Mouse (Mus musculus) right cerebral cortex, postnatal 4 days (tissue): ENCODE measurements around the gene Olfr1019.

Experiments used
- DNase-seq: peaks from one replicate; pipeline ENCODE4 v3.0.0-alpha.2; 2022

The Olfr1019 gene

DNA sequence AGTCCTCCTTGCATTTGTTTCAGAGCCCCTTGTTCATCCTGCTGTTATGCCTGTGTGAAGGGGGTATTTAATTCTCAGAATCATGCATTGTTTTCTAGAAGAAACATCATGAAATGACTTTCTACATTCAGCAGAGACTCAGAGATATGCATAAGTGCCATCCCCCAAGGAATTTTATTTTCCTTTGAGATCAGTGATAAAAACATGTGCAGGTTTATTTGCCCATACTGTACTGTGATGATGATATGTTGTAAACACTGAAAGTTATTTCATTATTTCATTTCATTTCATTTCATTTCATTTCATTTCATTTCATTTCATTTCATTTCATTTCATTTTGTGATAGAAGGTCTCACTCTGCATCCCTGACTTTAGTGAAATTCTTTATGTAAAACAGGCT, at the start of gene Olfr1019:
Gene Olfr1019, minus strand, starts transcription at position 101 of the 400 bp plus-strand sequence.
- DNase-seq: no peak

GRCm38 (mm10) chr2:85885340-85885739, 40.1 kb upstream of the Olfr1019 start, which contains the start of gene Olfr1023:
Gene Olfr1023, plus strand, starts transcription at chr2:85885640.
- no peak for DNase-seq

DNA sequence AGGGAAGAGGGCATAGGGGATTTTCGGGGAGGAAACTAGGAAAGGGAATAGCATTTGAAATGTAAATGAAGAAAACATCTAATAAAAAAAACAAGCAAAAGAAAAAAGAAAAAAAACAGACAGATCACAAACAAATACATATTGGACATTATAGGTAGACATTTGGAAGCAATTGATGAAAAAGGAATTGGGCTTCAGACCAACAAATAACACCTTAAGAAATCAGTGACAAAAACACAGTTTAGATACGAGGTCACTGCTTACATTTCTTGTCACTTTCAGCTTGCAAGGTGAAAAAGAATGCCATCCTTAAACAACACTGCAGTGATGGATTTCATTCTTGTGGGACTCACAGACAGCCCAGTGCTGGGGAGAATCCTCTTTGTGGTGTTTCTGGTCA, 23.0 kb upstream of the Olfr1019 start, which contains the start of gene Olfr1022:
Gene Olfr1022, plus strand, starts transcription at position 301 of the 400 bp plus-strand sequence.
- DNase-seq: no peak

DNA sequence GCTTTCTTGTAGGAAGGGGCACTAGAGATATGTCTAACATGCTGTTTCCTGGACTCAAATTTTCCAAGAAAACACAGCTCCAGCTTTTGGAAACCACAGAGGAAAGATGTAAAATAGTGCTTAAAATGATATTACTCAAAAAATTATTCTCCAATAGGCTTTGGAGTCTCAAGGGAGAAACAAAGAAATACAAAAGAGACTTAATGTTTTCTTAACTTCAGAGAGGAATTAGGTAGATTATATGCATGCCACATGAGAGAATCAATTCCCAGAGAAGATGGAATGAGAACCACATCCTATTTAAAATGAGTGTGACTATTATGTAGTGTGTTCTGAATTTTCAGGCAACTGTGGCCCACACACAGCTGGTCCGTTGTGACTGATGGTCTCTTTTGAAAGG, 1.4 kb upstream of the Olfr1019 start, which contains the start of gene Olfr1020:
Gene Olfr1020, plus strand, starts transcription at position 301 of the 400 bp plus-strand sequence.
- DNase-seq: no peak

- no peak for DNase-seq
Observed at GRCm38 (mm10) chr2:85818179-85818578, 27.1 kb downstream of the Olfr1019 start, which contains the start of gene Olfr1018. Gene Olfr1018, plus strand, starts transcription at chr2:85818479.

DNA sequence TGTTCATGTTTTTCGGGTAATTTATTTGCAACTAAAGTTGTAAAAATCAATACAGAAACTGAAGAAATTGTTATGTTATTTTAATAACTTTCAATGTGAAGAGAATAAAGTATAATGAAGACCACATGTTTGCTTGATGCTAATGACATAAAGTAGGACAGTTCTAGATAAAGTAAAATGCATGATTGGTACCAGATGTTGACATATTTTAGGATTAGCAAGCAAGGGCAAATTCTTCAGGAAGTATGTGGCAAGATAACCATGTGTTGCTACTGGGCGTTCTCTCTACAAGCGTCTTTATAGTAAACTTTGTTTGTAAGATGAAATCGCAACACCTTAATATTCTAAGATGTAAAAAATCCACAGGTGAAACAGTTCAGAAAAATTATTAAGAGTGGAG, 40.8 kb downstream of the Olfr1019 start:
- DNase-seq: no peak

DNA sequence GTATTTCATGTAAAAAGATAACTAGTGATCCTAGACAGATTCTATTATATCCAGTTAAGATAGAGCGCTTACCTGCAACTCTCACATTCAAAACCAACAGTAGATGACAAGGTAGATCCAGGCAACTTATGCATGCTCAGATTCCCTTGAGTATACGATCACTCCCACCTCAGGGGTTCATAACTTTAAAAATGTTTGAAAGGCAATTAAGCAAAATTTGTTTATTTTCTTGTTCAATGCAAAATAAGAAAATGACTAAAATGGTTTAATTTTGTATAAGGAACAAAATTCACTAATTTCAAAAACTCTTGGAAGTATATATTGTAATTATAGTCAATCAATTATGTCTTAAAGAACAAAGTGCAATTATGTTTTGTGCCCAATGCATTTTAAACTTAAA, 42.8 kb downstream of the Olfr1019 start, which contains the start of gene Olfr1016:
Gene Olfr1016, minus strand, starts transcription at position 101 of the 400 bp plus-strand sequence.
- no peak for DNase-seq

- DNase-seq: no peak
Observed at GRCm38 (mm10) chr2:85792331-85792730, 53.0 kb downstream of the Olfr1019 start.
